Mouse (Mus musculus) lung, postnatal 0 days (tissue): ENCODE results near the gene Frat2. TPM values are rescaled to one million over a fixed set of nuclear protein-coding genes. Genes with fewer than 3 reads are reported as not detected.

ENCODE experiments used
- ATAC-seq: fragments of 200-750 bp; cut with Nextera tagmentation; 2 replicates; pipeline ENCODE4 v1.8.0; 2017; ENCODE audit warnings: moderate library complexity
- DNase-seq: peaks from one replicate; pipeline ENCODE4 v3.0.0-alpha.2; 2016; ENCODE audit warnings: low spot score
- H3K27ac ChIP-seq: fragments of 300-500 bp; sonication (generic); 2 replicates; pipeline ENCODE4 v1.5.1; 2014; ENCODE audit warnings: antibody characterized with exemption, mild to moderate bottlenecking, low read length, mixed read lengths
- H3K27me3 ChIP-seq: fragments of 300-500 bp; sonication (generic); replicated peaks from 2 replicates; pipeline ENCODE4 v1.6.1; 2014; ENCODE audit warnings: low read length, mixed read lengths; ENCODE audit not compliant: insufficient read depth
- H3K36me3 ChIP-seq: fragments of 300-500 bp; sonication (generic); 2 replicates; pipeline ENCODE4 v1.6.1; 2014; ENCODE audit warnings: low read length, mixed read lengths; ENCODE audit not compliant: insufficient read depth
- H3K4me1 ChIP-seq: fragments of 300-500 bp; sonication (generic); 2 replicates; pipeline ENCODE4 v1.6.1; 2014; ENCODE audit warnings: antibody characterized with exemption, low read depth, low read length, mixed read lengths; ENCODE audit not compliant: insufficient read depth
- H3K4me2 ChIP-seq: fragments of 300-500 bp; sonication (generic); replicated peaks from 2 replicates; pipeline ENCODE4 v1.6.1; 2014; ENCODE audit warnings: low read depth, mild to moderate bottlenecking, low read length, moderate library complexity, mixed read lengths
- H3K4me3 ChIP-seq: fragments of 300-500 bp; sonication (generic); 2 replicates; pipeline ENCODE4 v1.5.1; 2014; ENCODE audit warnings: low read depth, low read length
- H3K9ac ChIP-seq: fragments of 300-500 bp; sonication (generic); replicated peaks from 2 replicates; pipeline ENCODE4 v1.6.1; 2014; ENCODE audit warnings: low read depth, mild to moderate bottlenecking
- H3K9me3 ChIP-seq: fragments of 300-500 bp; sonication (generic); 2 replicates; pipeline ENCODE4 v1.6.1; 2016; ENCODE audit warnings: low read length, mixed read lengths
- CTCF ChIP-seq: IDR thresholded peaks from 2 replicates; pipeline ENCODE4 v1.5.1; 2016; ENCODE audit warnings: antibody characterized with exemption, mild to moderate bottlenecking
- EP300 ChIP-seq: IDR thresholded peaks from 2 replicates; pipeline ENCODE4 v1.6.1; 2016; ENCODE audit warnings: antibody characterized with exemption, mild to moderate bottlenecking, control low read depth
- WGBS: fragments of 180-500 bp; shearing (Covaris S2); extraction: QIAGEN DNeasy Blood & Tissue Kit; methylation state at CpG from one replicate; pipeline ENCODE4 v1.1.7; 2014; 5-methylcytosine and 5-hydroxymethylcytosine counted together
- polyA plus RNA-seq: library from polyadenylated mRNA; unstranded; fragments of >200 nt; fragmentation: Nextera tagmentation; extraction: Ambion mirVana; gene quantifications from 2 replicates; pipeline ENCODE4 v1.2.1, GENCODE M21; 2015

Frat2 gene
- polyA plus RNA-seq, 1 experiment from 2014 or later, result 4.6 TPM

DNA sequence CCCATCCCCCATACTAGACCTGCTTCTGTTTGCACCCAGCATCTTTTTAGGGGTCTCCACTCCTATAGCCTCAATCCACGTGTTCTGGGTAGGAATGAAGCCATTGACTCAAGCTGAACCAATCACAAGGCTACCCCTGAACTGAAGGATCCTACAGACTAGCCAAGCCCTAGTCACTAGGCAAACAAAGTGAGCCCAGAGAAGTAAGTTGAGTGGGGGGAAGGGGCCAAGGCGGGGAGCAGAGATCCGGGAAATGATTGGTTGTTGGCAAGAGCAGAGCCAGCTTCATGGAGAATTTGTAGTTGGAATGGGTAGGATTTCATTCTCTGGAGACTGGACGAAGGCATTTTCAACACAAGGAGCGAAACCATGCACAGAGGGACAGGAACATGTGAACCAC lies 31.0 kb downstream of the Frat2 start:
- ATAC-seq (peak; percentile 91), DNase-seq (peak; percentile 76)
- no peaks in the 10 kb centered on the region for H3K36me3 ChIP-seq
- no peak overlapping the region for H3K9ac ChIP-seq
- no peaks in the 10 kb centered on the region for H3K9me3 ChIP-seq
- H3K27me3 ChIP-seq, result no peaks in the 10 kb centered on the region
- H3K4me3 ChIP-seq, result 0 out of 2 replicates have a peak overlapping the region, but pooled peaks have one; percentile 4
- TF ChIP-seq CTCF (no peak), EP300 (no peak)
- H3K4me1 ChIP-seq, result no peaks in the 10 kb centered on the region
- peak overlapping the region; percentile 73 for H3K27ac ChIP-seq
- H3K4me2 ChIP-seq, result no peak overlapping the region; the same call in 1 of the 2 replicates
- WGBS, result 46% methylated on average over 5 of the region's 5 CpGs

DNA sequence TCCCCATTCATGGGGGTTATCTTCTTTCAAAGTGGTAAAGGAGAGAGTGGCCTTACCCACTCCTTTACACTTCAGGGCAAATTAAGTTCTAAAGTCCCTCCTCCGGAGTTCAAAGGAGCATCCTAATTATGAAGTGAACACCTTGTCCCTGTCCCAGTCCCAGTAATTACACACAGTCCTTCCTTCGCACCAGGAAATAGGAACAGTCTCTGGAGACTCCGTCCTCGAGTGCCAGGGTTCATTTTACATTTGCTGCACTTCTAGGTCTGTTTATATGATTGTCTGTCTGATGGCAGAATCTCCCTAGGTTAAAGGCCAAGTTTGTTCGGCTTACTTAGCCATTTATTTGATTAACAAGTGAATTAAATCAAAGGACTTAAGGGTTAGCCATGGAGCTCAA lies 31.5 kb downstream of the Frat2 start:
- H3K36me3 ChIP-seq, result no peaks in the 10 kb centered on the region
- 42% methylated on average over 5 of the region's 5 CpGs for WGBS
- peak; percentile 4; the same call in 1 of the 2 replicates for ATAC-seq
- H3K4me3 ChIP-seq, result 0 out of 2 replicates have a peak overlapping the region, but pooled peaks have one; percentile 4
- DNase-seq, result no peak
- H3K9me3 ChIP-seq, result no peaks in the 10 kb centered on the region
- H3K27ac ChIP-seq, result peak overlapping the region; percentile 51; the same call in 1 of the 2 replicates
- H3K27me3 ChIP-seq, result no peaks in the 10 kb centered on the region
- H3K9ac ChIP-seq, result no peak overlapping the region
- no peak for TF ChIP-seq EP300
- TF ChIP-seq CTCF, result no peak
- no peaks in the 10 kb centered on the region for H3K4me1 ChIP-seq
- no peak overlapping the region; the same call in 1 of the 2 replicates for H3K4me2 ChIP-seq

DNA sequence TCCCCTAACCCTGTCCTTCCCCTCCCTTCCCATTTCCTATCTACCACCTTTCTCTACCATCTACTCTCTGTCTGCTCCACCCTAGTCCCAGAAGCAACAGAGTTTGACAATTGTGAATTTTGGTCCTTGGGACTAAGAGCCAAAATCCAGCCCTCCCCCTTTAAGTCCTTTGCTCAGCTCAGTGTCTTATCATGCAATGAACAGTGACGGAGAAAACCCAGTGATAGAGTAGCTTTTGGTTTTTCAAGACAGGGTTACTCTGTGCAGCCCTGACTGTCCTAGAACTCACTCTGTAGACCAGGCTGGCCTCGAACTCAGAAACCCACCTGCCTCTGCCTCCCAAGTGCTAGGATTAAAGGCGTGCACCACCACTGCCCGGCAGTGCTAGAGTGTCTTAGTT lies 34.6 kb downstream of the Frat2 start:
- H3K9ac ChIP-seq, result no peak overlapping the region
- H3K4me1 ChIP-seq, result no peaks in the 10 kb centered on the region
- H3K27me3 ChIP-seq, result no peaks in the 10 kb centered on the region
- H3K36me3 ChIP-seq, result no peaks in the 10 kb centered on the region
- H3K4me2 ChIP-seq, result no peak overlapping the region
- WGBS, result 93% methylated on average over 4 of the region's 4 CpGs
- DNase-seq, result no peak
- no peak overlapping the region for H3K4me3 ChIP-seq
- TF ChIP-seq CTCF (no peak), EP300 (no peak)
- H3K9me3 ChIP-seq, result no peaks in the 10 kb centered on the region
- ATAC-seq, result no peak
- H3K27ac ChIP-seq, result no peak overlapping the region

DNA sequence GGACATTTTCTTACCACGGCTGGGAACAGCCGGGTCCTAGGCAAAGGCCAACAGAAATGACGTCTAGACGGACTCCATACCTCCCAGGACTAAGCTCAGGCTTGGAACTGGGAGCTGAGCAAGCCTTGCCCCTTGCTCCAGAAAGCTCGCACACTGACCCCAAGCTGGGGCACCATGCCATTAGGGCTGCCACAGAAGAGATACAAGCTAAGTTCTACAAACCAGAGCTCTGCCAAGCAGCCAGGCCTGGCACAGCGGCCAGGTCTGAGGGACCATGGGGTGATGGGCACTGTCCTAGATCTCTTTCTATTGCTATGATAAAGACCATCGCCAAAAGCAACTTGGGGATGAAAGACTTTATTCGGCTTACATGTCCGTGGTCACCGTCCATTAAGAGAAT lies 35.4 kb downstream of the Frat2 start:
- ATAC-seq (no peak), DNase-seq (no peak)
- Histone ChIP-seq H3K4me2 (no peak overlapping the region), H3K27me3 (no peaks in the 10 kb centered on the region), H3K36me3 (no peaks in the 10 kb centered on the region), H3K27ac (no peak overlapping the region), H3K4me1 (no peaks in the 10 kb centered on the region), H3K9me3 (no peaks in the 10 kb centered on the region), H3K9ac (no peak overlapping the region), H3K4me3 (no peak overlapping the region)
- 85% methylated on average over 10 of the region's 10 CpGs for WGBS
- TF ChIP-seq CTCF, result no peak
- TF ChIP-seq EP300, result no peak

DNA sequence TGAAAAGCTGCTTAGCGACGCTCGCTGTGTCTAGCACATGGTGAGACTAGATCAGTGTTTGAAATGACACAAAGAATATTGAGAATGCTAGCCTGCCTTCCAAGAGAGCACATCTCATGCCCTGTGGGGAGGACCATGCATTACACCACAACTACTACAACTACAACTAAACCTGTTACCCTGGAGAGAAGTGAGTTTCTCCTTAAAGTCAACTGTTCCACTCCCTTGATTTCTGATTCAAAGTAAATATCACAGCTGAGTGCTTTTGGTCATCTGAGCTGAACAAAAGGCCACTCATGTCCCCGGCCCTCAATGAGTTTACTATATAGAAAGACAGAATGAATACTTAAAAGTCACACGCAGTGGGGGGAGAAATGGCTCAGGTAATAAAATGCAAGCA lies 37.9 kb downstream of the Frat2 start:
- 72% methylated on average over 5 of the region's 5 CpGs for WGBS
- peak; percentile 38 for ATAC-seq

DNA sequence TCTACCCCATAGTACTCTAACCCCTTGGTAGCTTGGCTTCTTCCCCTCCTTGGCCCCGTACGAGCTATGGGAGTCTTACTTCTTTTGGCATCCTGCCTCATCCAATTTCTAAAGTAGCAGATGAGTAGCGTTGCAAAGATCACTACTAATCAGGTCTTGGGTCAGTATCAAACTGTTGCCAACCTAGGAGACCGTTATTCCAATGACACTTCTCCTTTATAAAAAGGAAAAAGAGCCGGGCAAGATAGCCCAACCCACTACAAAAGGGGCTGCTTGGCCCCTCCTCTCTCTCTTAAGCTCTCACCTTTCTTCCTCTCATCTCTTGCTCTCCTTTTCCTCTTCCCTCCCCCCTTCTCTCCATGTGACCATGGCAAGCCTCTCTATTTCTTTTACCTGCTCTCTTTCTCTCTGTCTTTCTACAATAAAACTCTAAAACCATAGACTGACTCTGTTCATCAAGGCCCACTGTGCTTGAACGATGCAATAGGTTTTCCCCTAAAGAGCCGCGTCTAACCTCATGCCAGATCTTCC lies 39.8 kb downstream of the Frat2 start:
- Histone ChIP-seq H3K9ac (no peak overlapping the region), H3K4me2 (no peak overlapping the region), H3K4me3 (no peak overlapping the region), H3K4me1 (no peaks in the 10 kb centered on the region), H3K27ac (no peak overlapping the region), H3K9me3 (no peaks in the 10 kb centered on the region), H3K27me3 (no peaks in the 10 kb centered on the region), H3K36me3 (no peaks in the 10 kb centered on the region)
- TF ChIP-seq CTCF, result no peak
- TF ChIP-seq EP300, result no peak
- 71% methylated on average over 8 of the region's 8 CpGs for WGBS
- ATAC-seq (no peak), DNase-seq (no peak)

More for the DNA sequence above, 37.9 kb downstream of the Frat2 start:
- DNase-seq, result peak; percentile 64
- no peaks in the 10 kb centered on the region for H3K27me3 ChIP-seq
- TF ChIP-seq CTCF (no peak), EP300 (no peak)
- no peak overlapping the region for H3K4me3 ChIP-seq
- H3K4me1 ChIP-seq, result no peaks in the 10 kb centered on the region
- no peaks in the 10 kb centered on the region for H3K36me3 ChIP-seq
- H3K9me3 ChIP-seq, result no peaks in the 10 kb centered on the region
- no peak overlapping the region for H3K27ac ChIP-seq
- no peak overlapping the region for H3K4me2 ChIP-seq
- no peak overlapping the region for H3K9ac ChIP-seq

DNA sequence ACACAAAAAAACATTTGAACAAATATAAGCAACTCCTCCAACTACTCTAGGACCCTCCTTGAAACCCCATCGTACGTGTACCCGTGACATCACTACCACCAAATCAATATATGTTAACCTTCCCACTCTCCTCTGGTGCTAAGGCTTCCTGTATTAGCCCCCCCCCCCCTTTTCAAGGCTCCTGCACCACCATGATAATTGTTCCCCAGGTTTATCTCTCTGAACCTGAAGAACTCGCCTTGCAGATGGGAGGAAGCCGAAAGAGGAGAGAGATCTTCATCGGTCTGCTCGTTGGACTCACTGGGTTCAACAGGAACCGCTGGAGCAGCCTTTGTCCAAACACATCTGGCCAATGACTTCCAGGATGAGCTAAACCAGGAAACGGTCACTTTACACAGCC lies 40.4 kb downstream of the Frat2 start:
- H3K4me2 ChIP-seq, result no peak overlapping the region
- H3K4me3 ChIP-seq, result no peak overlapping the region
- TF ChIP-seq CTCF (no peak), EP300 (no peak)
- ATAC-seq (no peak), DNase-seq (no peak)
- H3K9me3 ChIP-seq, result no peaks in the 10 kb centered on the region
- no peaks in the 10 kb centered on the region for H3K36me3 ChIP-seq
- no peak overlapping the region for H3K9ac ChIP-seq
- no peaks in the 10 kb centered on the region for H3K4me1 ChIP-seq
- 70% methylated on average over 9 of the region's 9 CpGs for WGBS
- no peak overlapping the region for H3K27ac ChIP-seq
- H3K27me3 ChIP-seq, result no peaks in the 10 kb centered on the region
